Mouse (Mus musculus) brain, embryonic 14.5 days (tissue): ENCODE data around the gene Frem2.

Experiments
- CTCF ChIP-seq: fragments of 200-500 bp; IDR thresholded peaks from 2 replicates; pipeline ENCODE4 v1.5.1; 2012; ENCODE audit warnings: inconsistent platforms, mild to moderate bottlenecking, moderate library complexity, borderline replicate concordance; ENCODE audit not compliant: insufficient read depth, insufficient read length; ENCODE audit errors: extremely low read depth
- POLR2A ChIP-seq: fragments of 200-500 bp; IDR thresholded peaks from 2 replicates; pipeline ENCODE4 v1.6.1; 2012; ENCODE audit warnings: mild to moderate bottlenecking, inconsistent platforms, borderline replicate concordance; ENCODE audit not compliant: poor library complexity, insufficient read depth, insufficient read length, severe bottlenecking; ENCODE audit errors: extremely low read depth

DNA sequence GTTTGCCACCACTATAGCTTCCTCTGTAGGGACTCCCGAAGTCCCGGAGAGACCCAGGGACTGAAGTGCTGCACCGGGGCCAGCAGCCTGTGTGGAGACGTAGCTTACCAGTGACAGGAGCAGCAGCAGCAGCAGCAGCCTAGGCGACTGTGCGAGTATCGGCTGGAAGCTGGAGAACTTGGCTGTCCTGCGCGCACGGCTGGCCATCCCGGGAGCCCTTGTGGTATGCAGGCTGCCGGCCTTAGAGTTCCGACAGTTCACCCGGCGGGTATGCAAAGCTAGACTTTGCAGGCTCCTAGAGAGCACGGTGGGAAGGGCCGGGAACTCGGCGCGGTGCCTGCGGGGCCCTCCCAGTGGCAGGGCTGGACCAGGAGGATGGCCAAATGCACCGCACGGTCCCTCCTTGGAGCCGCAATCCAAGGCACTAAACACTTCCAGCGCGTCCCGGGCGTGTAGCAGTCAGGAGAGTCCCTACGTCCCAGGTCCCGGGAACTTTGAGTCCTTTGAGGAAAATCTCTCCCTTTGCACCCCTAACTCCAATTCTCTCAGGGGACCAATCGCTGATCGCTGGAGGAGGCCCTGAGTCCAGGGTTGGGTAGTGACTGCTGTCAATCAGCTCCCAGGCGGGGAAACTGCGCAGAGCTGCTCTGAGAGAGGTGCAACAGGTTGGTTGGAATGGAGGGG, at the start of gene Frem2:
- TF ChIP-seq POLR2A (no peak), CTCF (no peak)
